Mouse (Mus musculus) ES-E14 (cell line): Measurements from ENCODE around the gene Nup188. TPM values are rescaled to one million over a fixed set of nuclear protein-coding genes. Genes with fewer than 3 reads are reported as not detected.
A peak's percentile ranks its signal among the peaks of the same experiment; 100 is the strongest.

Experiments used
- DNase-seq: peaks from one replicate; pipeline ENCODE4 v3.0.0-alpha.2; 2013; ENCODE audit warnings: low read depth, low spot score
- H3K27ac ChIP-seq: 2 replicates; pipeline ENCODE4 v1.5.1; 2012; ENCODE audit warnings: low read depth, mild to moderate bottlenecking, low read length, moderate library complexity, mixed read lengths; ENCODE audit not compliant: poor library complexity, insufficient read depth, severe bottlenecking
- H3K36me3 ChIP-seq: 2 replicates; pipeline ENCODE4 v1.6.1; 2012; ENCODE audit warnings: mild to moderate bottlenecking, low read length, moderate library complexity, mixed read lengths; ENCODE audit not compliant: control insufficient read depth, poor library complexity, insufficient read depth, severe bottlenecking
- H3K4me1 ChIP-seq, 2 experiments: fragments of 150-350 bp in 1 of 2; sonication (generic) in 1 of 2; 2 replicates each; pipeline ENCODE4 v1.6.1; 2012; ENCODE audit warnings: low read length in 2 of 2, mild to moderate bottlenecking in 1 of 2, mixed read lengths in 1 of 2; ENCODE audit not compliant: control insufficient read depth in 2 of 2, insufficient read depth in 2 of 2, poor library complexity in 1 of 2
- H3K4me3 ChIP-seq, 2 experiments: fragments of 150-350 bp in 1 of 2; sonication (generic) in 1 of 2; 2 replicates each; pipeline ENCODE4 v1.5.1; 2012; ENCODE audit warnings: low read length in 2 of 2, low read depth in 1 of 2, mild to moderate bottlenecking in 1 of 2, mixed read lengths in 1 of 2; ENCODE audit not compliant: insufficient read depth in 1 of 2, poor library complexity in 1 of 2, severe bottlenecking in 1 of 2
- H3K9ac ChIP-seq: 2 replicates; pipeline ENCODE4 v1.6.1; 2012; ENCODE audit warnings: low read depth, mild to moderate bottlenecking, low read length, mixed read lengths; ENCODE audit not compliant: poor library complexity, insufficient read depth, severe bottlenecking
- H3K9me3 ChIP-seq: fragments of 150-350 bp; sonication (generic); 2 replicates; pipeline ENCODE4 v1.6.1; 2012; ENCODE audit warnings: low read depth, mild to moderate bottlenecking, low read length; ENCODE audit not compliant: control insufficient read depth, insufficient read depth
- CHD2 ChIP-seq: IDR thresholded peaks from 2 replicates; pipeline ENCODE4 v1.6.1; 2014; ENCODE audit warnings: mild to moderate bottlenecking, low read depth, low read length, inconsistent platforms
- HCFC1 ChIP-seq: IDR thresholded peaks from 2 replicates; pipeline ENCODE4 v1.6.1; 2012; ENCODE audit warnings: low read length, inconsistent platforms, borderline replicate concordance; ENCODE audit not compliant: insufficient read depth
- MAFK ChIP-seq: IDR thresholded peaks from 2 replicates; pipeline ENCODE4 v1.6.1; 2014; ENCODE audit warnings: mild to moderate bottlenecking, low read depth, low read length, inconsistent platforms; ENCODE audit not compliant: insufficient read depth
- ZC3H11A ChIP-seq: IDR thresholded peaks from 2 replicates; pipeline ENCODE4 v1.6.1; 2012; ENCODE audit warnings: low read depth, mild to moderate bottlenecking, inconsistent platforms, low read length, borderline replicate concordance
- ZNF384 ChIP-seq: IDR thresholded peaks from 2 replicates; pipeline ENCODE4 v1.6.1; 2012; ENCODE audit warnings: low read depth, low read length, inconsistent platforms
- in situ Hi-C, 2 experiments: fragments of 600-800 bp; cut with MboI; formaldehyde crosslinking; loops; one replicate each; pipeline ENCODE4 v1.15.1; 2025; ENCODE audit warnings: low sequenced_read_pairs in 2 of 2, inconsistent platforms in 1 of 2; ENCODE audit not compliant: unreplicated experiment in 2 of 2
- total RNA-seq: library from RNA; depleted of rRNA; stranded (reverse); fragments of 300-350 nt; gene quantifications from 2 replicates; pipeline ENCODE4 v1.2.3, GENCODE M21; 2012

Nup188 gene
- total RNA-seq, 1 experiment = 84.5 TPM

DNA sequence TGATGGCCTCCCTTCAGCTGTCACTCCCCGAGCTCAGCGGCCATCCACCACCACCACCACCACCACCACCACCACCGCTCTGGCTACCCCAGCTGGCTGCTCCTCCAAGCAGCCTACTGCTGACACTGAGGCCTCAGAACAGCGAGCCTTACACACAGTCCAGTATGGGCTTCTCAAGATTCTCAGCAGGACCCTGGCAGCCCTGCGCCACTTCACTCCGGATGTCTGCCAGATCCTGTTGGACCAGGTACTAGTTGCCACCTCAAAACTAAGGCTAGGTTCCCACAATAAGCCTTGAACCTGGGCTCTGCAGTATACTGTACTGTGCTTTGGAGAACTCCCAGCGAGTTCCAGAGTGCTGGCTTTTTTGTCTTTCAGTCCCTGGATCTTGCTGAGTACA is 56.3 kb downstream of the Nup188 start:
- no peak for DNase-seq
- no peaks in the 10 kb centered on the region for H3K4me1 ChIP-seq
- no peak overlapping the region for H3K4me3 ChIP-seq
- peaks cover 86% of the 10 kb centered on the region for H3K36me3 ChIP-seq
- in situ Hi-C loops = no loop called here
- H3K27ac ChIP-seq = no peak overlapping the region
- TF ChIP-seq MAFK (no peak), ZC3H11A (no peak), ZNF384 (no peak), CHD2 (no peak), HCFC1 (no peak)
- no peaks in the 10 kb centered on the region for H3K9me3 ChIP-seq
- H3K9ac ChIP-seq = no peak overlapping the region

DNA sequence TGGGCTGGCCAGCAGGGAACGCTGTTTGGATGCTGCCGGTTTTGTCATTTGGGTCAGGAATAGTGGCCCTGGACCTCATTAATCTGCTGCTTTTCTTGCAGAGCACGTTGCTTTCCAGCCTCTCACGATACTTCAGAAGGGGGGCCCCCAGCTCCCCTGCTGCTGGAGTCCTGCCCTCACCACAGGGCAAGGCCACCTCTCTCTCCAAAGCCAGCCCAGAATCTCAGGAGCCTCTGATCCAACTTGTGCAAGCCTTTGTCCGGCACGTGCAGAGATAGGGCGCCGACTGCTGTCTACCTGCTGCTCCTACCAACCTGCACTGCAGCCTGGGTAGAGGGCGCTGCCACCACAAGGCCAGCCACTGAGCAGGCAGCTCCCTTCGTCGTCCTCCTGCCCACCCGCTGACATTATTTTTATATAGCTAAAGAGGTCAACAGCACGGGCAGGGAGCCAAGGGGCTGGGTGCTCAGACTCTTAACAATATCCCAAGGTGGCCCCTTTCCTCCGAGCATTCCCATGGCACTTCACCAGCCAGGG is 57.5 kb downstream of the Nup188 start:
- TF ChIP-seq MAFK = no peak
- TF ChIP-seq ZC3H11A = no peak
- TF ChIP-seq CHD2 = no peak
- Histone ChIP-seq H3K4me3 (no peak overlapping the region), H3K9ac (no peak overlapping the region), H3K36me3 (peaks cover 84% of the 10 kb centered on the region), H3K9me3 (no peaks in the 10 kb centered on the region), H3K27ac (no peak overlapping the region), H3K4me1 (no peaks in the 10 kb centered on the region)
- in situ Hi-C loops = no loop called here
- DNase-seq = no peak

DNA sequence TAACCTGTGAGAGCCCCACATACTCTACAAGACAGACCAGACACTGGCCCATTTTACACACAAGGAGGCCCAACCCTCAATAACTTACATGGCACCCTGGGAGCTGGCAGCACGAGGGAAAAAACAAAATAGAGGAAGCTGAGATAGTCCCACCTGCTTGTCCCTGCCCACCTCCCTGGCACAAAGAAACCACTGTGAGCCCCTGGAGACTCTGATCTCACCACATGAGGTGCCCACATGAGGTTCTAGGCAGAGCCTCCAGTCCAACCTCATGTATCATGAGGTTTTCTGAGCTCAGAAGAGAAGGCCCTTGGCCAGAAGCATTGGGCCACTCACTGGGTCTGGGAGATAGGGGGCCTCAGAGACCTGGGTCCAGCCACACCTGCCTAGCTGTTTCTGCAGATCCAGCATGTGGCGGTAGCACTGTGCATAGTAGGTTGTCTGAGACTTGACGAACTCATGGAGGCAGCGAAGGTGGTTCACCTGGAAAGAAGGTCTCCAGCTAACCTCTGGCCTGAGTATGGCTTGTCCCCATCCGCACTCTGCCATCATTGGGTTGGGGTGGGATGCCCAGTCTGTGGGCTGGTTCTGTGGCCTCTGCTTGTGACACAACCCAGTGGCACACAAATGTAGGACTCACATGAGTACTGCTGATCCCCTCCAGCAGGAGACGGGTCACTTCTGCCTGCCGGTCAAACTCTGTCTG is 59.9 kb downstream of the Nup188 start:
- no peak for TF ChIP-seq CHD2
- TF ChIP-seq HCFC1 = no peak
- TF ChIP-seq ZC3H11A = no peak
- TF ChIP-seq MAFK = no peak
- TF ChIP-seq ZNF384 = no peak
- Histone ChIP-seq H3K9me3 (no peaks in the 10 kb centered on the region), H3K27ac (no peak overlapping the region), H3K36me3 (peaks cover 72% of the 10 kb centered on the region), H3K4me3 (no peak overlapping the region), H3K9ac (no peak overlapping the region), H3K4me1 (no peaks in the 10 kb centered on the region; a peak in 1 of 4 replicates)
- no peak for DNase-seq
- in situ Hi-C loops = no loop called here

DNA sequence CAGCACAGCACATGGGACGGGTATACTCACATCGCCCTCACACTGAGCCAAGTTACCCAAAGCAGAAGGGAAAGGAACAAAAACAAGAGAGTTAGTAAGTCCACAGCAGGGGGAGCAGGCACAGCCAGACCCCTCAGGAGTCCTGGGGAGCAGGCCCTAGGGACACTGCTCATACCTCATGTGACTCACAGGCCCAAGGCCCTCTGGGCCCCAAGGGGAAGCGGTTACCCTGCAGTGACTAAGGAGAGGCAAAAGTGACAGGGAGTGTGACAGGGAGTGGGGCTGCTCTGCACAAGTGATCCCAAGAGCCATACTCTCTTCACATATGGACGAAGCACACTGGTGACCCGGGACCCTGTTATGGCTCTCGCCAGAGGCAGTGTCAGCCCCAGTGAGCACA is 63.0 kb downstream of the Nup188 start:
- Histone ChIP-seq H3K9ac (no peak overlapping the region), H3K4me3 (no peak overlapping the region), H3K9me3 (no peaks in the 10 kb centered on the region), H3K27ac (no peak overlapping the region), H3K36me3 (peaks cover 47% of the 10 kb centered on the region), H3K4me1 (no peaks in the 10 kb centered on the region; a peak in 1 of 4 replicates)
- in situ Hi-C loops = no loop called here
- TF ChIP-seq HCFC1 = no peak
- TF ChIP-seq ZC3H11A = no peak
- no peak for TF ChIP-seq ZNF384
- no peak for TF ChIP-seq MAFK
- no peak for TF ChIP-seq CHD2
- DNase-seq = no peak

DNA sequence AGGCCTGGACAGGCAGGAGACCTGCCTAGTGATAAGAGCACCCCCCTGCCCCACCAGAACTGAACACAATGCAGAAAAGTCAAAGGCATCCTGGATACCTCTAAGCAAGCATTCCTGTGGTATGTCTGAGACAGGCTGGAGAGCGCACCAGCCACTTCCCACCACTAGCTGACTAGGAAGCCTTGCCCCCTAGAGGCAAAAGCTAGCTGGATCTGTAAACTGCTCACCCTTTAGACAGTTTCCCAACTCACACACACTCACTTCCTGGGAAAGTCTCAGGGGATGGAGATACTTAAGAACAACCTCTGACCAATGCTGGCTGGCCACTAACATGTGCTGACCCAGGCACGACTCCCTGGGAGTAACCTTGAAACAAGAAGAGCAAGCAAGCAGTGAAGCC is 65.0 kb downstream of the Nup188 start:
- Histone ChIP-seq H3K36me3 (peaks cover 29% of the 10 kb centered on the region), H3K9me3 (no peaks in the 10 kb centered on the region), H3K4me1 (no peaks in the 10 kb centered on the region; a peak in 1 of 4 replicates), H3K27ac (no peak overlapping the region), H3K4me3 (no peak overlapping the region), H3K9ac (no peak overlapping the region)
- DNase-seq = peak; percentile 28
- in situ Hi-C loops = no loop called here
- no peak for TF ChIP-seq MAFK
- no peak for TF ChIP-seq ZNF384
- no peak for TF ChIP-seq CHD2
- no peak for TF ChIP-seq HCFC1
- TF ChIP-seq ZC3H11A = no peak
